Comparison of ENCODE assay signal across 16 mouse cellular contexts in genomic region chr16:89938277-89938676, GRCm38 (mm10).
DNase-seq lines count a peak whose midpoint lies in the region; ATAC-seq and TF ChIP-seq lines count a peak whose summit lies in the region.
"Had no signal": no experiment of that assay in that cellular context is flagged by ENCODE, and none has a peak within 500 bp of the region (broad histone marks: within the 10 kb centered on the region; RNA-seq: fewer than 3 reads in every experiment).

No protein-coding gene starts in this region.

- H3K4me3 ChIP-seq in heart, embryonic 16.5 days (ENCODE audit: low read length): no peak overlapping the region
- no peak overlapping the region for H3K4me3 ChIP-seq in limb, embryonic 10.5 days
- H3K4me3 ChIP-seq in stomach, postnatal 0 days (ENCODE audit: low read depth, low read length): no peak overlapping the region
- H3K4me3 ChIP-seq in intestine, postnatal 0 days (ENCODE audit: low read depth, low read length): no peak overlapping the region
- H3K4me3 ChIP-seq: forebrain, embryonic 15.5 days; heart, embryonic 12.5 days; hindbrain, embryonic 13.5 days; layer of hippocampus, adult 2 months had no signal

- H3K4me1 ChIP-seq in heart, embryonic 16.5 days (ENCODE audit: control insufficient read depth, insufficient read depth, low read length): no peaks in the 10 kb centered on the region
- peaks cover 34% of the 10 kb centered on the region for H3K4me1 ChIP-seq in limb, embryonic 10.5 days
- H3K4me1 ChIP-seq in stomach, postnatal 0 days (replicated peaks; ENCODE audit: control insufficient read depth, insufficient read depth): no peaks in the 10 kb centered on the region
- H3K4me1 ChIP-seq in intestine, postnatal 0 days (replicated peaks; ENCODE audit: control insufficient read depth, insufficient read depth, low read length): no peaks in the 10 kb centered on the region

- intact Hi-C loops in heart, postnatal 10 days (cut with DNase I): no loop called here

- no peak overlapping the region for H3K27ac ChIP-seq in heart, embryonic 16.5 days (ENCODE audit: low read length)
- H3K27ac ChIP-seq in limb, embryonic 10.5 days: 0 out of 2 replicates have a peak overlapping the region, but pooled peaks have one; percentile 46
- no peak overlapping the region for H3K27ac ChIP-seq in stomach, postnatal 0 days (replicated peaks)
- no peak overlapping the region for H3K27ac ChIP-seq in intestine, postnatal 0 days (ENCODE audit: low read depth, low read length)
- H3K27ac ChIP-seq: forebrain, embryonic 15.5 days; hindbrain, embryonic 13.5 days; layer of hippocampus, adult 2 months had no signal

- no peak for TF ChIP-seq EP300 in stomach, postnatal 0 days (optimal IDR thresholded peaks at IDR 0.05)

- no peak overlapping the region for H3K4me2 ChIP-seq in heart, embryonic 16.5 days (ENCODE audit: low read depth, low read length)
- no peak overlapping the region for H3K4me2 ChIP-seq in stomach, postnatal 0 days (replicated peaks; ENCODE audit: low read depth)
- H3K4me2 ChIP-seq in intestine, postnatal 0 days (replicated peaks; ENCODE audit: low read depth): no peak overlapping the region
- H3K4me2 ChIP-seq: forebrain, embryonic 15.5 days; heart, embryonic 12.5 days; hindbrain, embryonic 13.5 days; lung, embryonic 14.5 days had no signal

- TF ChIP-seq CTCF in stomach, postnatal 0 days (IDR thresholded peaks at IDR 0.05; ENCODE audit: low read depth): no peak
- TF ChIP-seq CTCF in intestine, postnatal 0 days (IDR thresholded peaks at IDR 0.05; ENCODE audit: low read depth): no peak

- no peaks in the 10 kb centered on the region for H3K36me3 ChIP-seq in heart, embryonic 16.5 days (ENCODE audit: control insufficient read depth, insufficient read depth)
- 0 out of 2 replicates have a peak, but pooled peaks cover 3% of the 10 kb centered on the region for H3K36me3 ChIP-seq in limb, embryonic 10.5 days
- no peaks in the 10 kb centered on the region for H3K36me3 ChIP-seq in stomach, postnatal 0 days (ENCODE audit: control insufficient read depth, insufficient read depth, low read length)
- no peaks in the 10 kb centered on the region for H3K36me3 ChIP-seq in intestine, postnatal 0 days (ENCODE audit: control insufficient read depth, insufficient read depth)
- H3K36me3 ChIP-seq: forebrain, embryonic 15.5 days; hindbrain, embryonic 13.5 days had no signal

- 0 out of 2 replicates have a peak, but pooled peaks have one; percentile 37 for ATAC-seq in heart, embryonic 16.5 days (replicated peaks; ENCODE audit: extremely low read depth, insufficient read depth, low FRiP score)
- ATAC-seq in frontal cortex, adult (ENCODE audit: low TSS enrichment): no peak
- no peak for ATAC-seq in stomach, postnatal 0 days (ENCODE audit: low FRiP score, low TSS enrichment)
- no peak for ATAC-seq in intestine, postnatal 0 days
- ATAC-seq: forebrain, embryonic 15.5 days had no signal

- peaks cover 8% of the 10 kb centered on the region for H3K9me3 ChIP-seq in heart, embryonic 16.5 days (replicated peaks; ENCODE audit: control insufficient read depth, low read length)
- no peaks in the 10 kb centered on the region for H3K9me3 ChIP-seq in limb, embryonic 10.5 days (replicated peaks)
- H3K9me3 ChIP-seq in stomach, postnatal 0 days (ENCODE audit: control insufficient read depth, low read length): no peaks in the 10 kb centered on the region
- H3K9me3 ChIP-seq in intestine, postnatal 0 days (ENCODE audit: control insufficient read depth): no peaks in the 10 kb centered on the region; the same call in 1 of the 2 replicates
- H3K9me3 ChIP-seq: forebrain, embryonic 15.5 days had no signal

- no peaks in the 10 kb centered on the region for H3K27me3 ChIP-seq in heart, embryonic 16.5 days (ENCODE audit: control insufficient read depth, insufficient read depth, low read length)
- H3K27me3 ChIP-seq in limb, embryonic 10.5 days (ENCODE audit: low read depth, poor library complexity, severe bottlenecking): no peaks in the 10 kb centered on the region
- H3K27me3 ChIP-seq in stomach, postnatal 0 days (ENCODE audit: control insufficient read depth, insufficient read depth, low read length): no peaks in the 10 kb centered on the region
- H3K27me3 ChIP-seq in intestine, postnatal 0 days (replicated peaks; ENCODE audit: control insufficient read depth, insufficient read depth, low read length): no peaks in the 10 kb centered on the region
- H3K27me3 ChIP-seq: forebrain, embryonic 15.5 days; heart, embryonic 12.5 days; hindbrain, embryonic 13.5 days had no signal

- WGBS in heart, embryonic 16.5 days: 50% methylated on average over 7 of the region's 7 CpGs
- WGBS in limb, embryonic 10.5 days: 66% methylated on average over 7 of the region's 7 CpGs
- 60% methylated on average over 7 of the region's 7 CpGs for WGBS in stomach, postnatal 0 days
- WGBS in intestine, postnatal 0 days: 57% methylated on average over 7 of the region's 7 CpGs

- no peak for DNase-seq in heart, postnatal 10 days
- peak; percentile 74 for DNase-seq in CD4-positive, CD25-positive, alpha-beta regulatory T cell, adult 2 months (ENCODE audit: low read depth, low spot score)
- no peak for DNase-seq in limb, embryonic 10.5 days (ENCODE audit: low spot score)
- peak; percentile 14 to 58 for DNase-seq in thymus, adult 18-20 months
- no peak for DNase-seq in stomach, postnatal 0 days (ENCODE audit: low spot score)
- DNase-seq: cerebellum, adult 11-12 months; gastrocnemius, postnatal 10 days; liver; lung, embryonic 14.5 days had no signal

- no peak overlapping the region for H3K9ac ChIP-seq in heart, embryonic 16.5 days (ENCODE audit: low read length)
- no peak overlapping the region for H3K9ac ChIP-seq in stomach, postnatal 0 days (ENCODE audit: low read length)
- H3K9ac ChIP-seq in intestine, postnatal 0 days (ENCODE audit: low read depth, low read length): no peak overlapping the region
- H3K9ac ChIP-seq: forebrain, embryonic 15.5 days; heart, embryonic 12.5 days; hindbrain, embryonic 13.5 days; lung, embryonic 14.5 days had no signal

Comparison
In these comparisons a context has a peak if more than half of its experiments do, and no peak if none do; other contexts are left out.
1. DNase-seq: peak in CD4-positive, CD25-positive, alpha-beta regulatory T cell, adult 2 months (single experiment) and thymus, adult 18-20 months (2 of 2); none in heart, postnatal 10 days (0 of 2), limb, embryonic 10.5 days (single experiment) and stomach, postnatal 0 days (single experiment).